Mouse (Mus musculus) neural tube, embryonic 12.5 days (tissue): ENCODE measurements around the gene Ifitm5. TPM values are rescaled to one million over a fixed set of nuclear protein-coding genes. Genes with fewer than 3 reads are reported as not detected.

ENCODE experiments used
- ATAC-seq: fragments of 200-750 bp; cut with Nextera tagmentation; 2 replicates; pipeline ENCODE4 v1.8.0; 2017; ENCODE audit warnings: low read depth, mild to moderate bottlenecking, moderate TSS enrichment, moderate library complexity; ENCODE audit not compliant: low FRiP score
- H3K27ac ChIP-seq: fragments of 300-500 bp; sonication (generic); 2 replicates; pipeline ENCODE4 v1.5.1; 2016
- H3K27me3 ChIP-seq: fragments of 300-500 bp; sonication (generic); replicated peaks from 2 replicates; pipeline ENCODE4 v1.6.1; 2016; ENCODE audit warnings: mild to moderate bottlenecking
- H3K36me3 ChIP-seq: fragments of 300-500 bp; sonication (generic); 2 replicates; pipeline ENCODE4 v1.6.1; 2016; ENCODE audit warnings: mild to moderate bottlenecking
- H3K4me1 ChIP-seq: fragments of 300-500 bp; sonication (generic); 2 replicates; pipeline ENCODE4 v1.6.1; 2016
- H3K4me2 ChIP-seq: fragments of 300-500 bp; sonication (generic); replicated peaks from 2 replicates; pipeline ENCODE4 v1.6.1; 2016; ENCODE audit warnings: mild to moderate bottlenecking
- H3K4me3 ChIP-seq: fragments of 300-500 bp; sonication (generic); 2 replicates; pipeline ENCODE4 v1.5.1; 2016
- H3K9ac ChIP-seq: fragments of 300-500 bp; sonication (generic); 2 replicates; pipeline ENCODE4 v1.6.1; 2016; ENCODE audit warnings: mild to moderate bottlenecking
- H3K9me3 ChIP-seq: fragments of 300-500 bp; sonication (generic); 2 replicates; pipeline ENCODE4 v1.6.1; 2016; ENCODE audit warnings: mild to moderate bottlenecking
- WGBS: fragments of 180-500 bp; shearing (Covaris S2); methylation state at CpG from one replicate; pipeline ENCODE4 v1.1.7; 2016; 5-methylcytosine and 5-hydroxymethylcytosine counted together
- polyA plus RNA-seq: library from polyadenylated mRNA; unstranded; fragments of >200 nt; fragmentation: Nextera tagmentation; extraction: Ambion mirVana; gene quantifications from 2 replicates; pipeline ENCODE4 v1.2.1, GENCODE M21; 2016

Ifitm5 gene
- polyA plus RNA-seq, 1 experiment from 2014 or later, result 1.6 TPM

- no peak overlapping the region for H3K9ac ChIP-seq
- no peak overlapping the region for H3K4me2 ChIP-seq
- no peak overlapping the region for H3K4me3 ChIP-seq
- H3K9me3 ChIP-seq, result no peaks in the 10 kb centered on the region
- H3K4me1 ChIP-seq, result peaks cover 4% of the 10 kb centered on the region; the same call in 1 of the 2 replicates
- H3K27me3 ChIP-seq, result no peaks in the 10 kb centered on the region
- no peak overlapping the region for H3K27ac ChIP-seq
- WGBS, result 86% methylated on average over 7 of the region's 7 CpGs
- no peak for ATAC-seq
- no peaks in the 10 kb centered on the region for H3K36me3 ChIP-seq
Observed at GRCm38 (mm10) chr7:140907697-140908096, 42.4 kb downstream of the Ifitm5 start.

GRCm38 (mm10) chr7:140907131-140907530, 43.0 kb downstream of the Ifitm5 start:
- H3K4me3 ChIP-seq, result no peak overlapping the region
- H3K9ac ChIP-seq, result no peak overlapping the region
- H3K27ac ChIP-seq, result no peak overlapping the region
- no peak for ATAC-seq
- no peak overlapping the region for H3K4me2 ChIP-seq
- WGBS, result 83% methylated on average over 13 of the region's 13 CpGs
- peaks cover 4% of the 10 kb centered on the region; the same call in 1 of the 2 replicates for H3K4me1 ChIP-seq
- no peaks in the 10 kb centered on the region for H3K27me3 ChIP-seq
- H3K9me3 ChIP-seq, result no peaks in the 10 kb centered on the region
- no peaks in the 10 kb centered on the region for H3K36me3 ChIP-seq

- H3K27ac ChIP-seq, result no peak overlapping the region
- ATAC-seq, result no peak
- H3K36me3 ChIP-seq, result no peaks in the 10 kb centered on the region
- no peak overlapping the region for H3K9ac ChIP-seq
- no peaks in the 10 kb centered on the region for H3K27me3 ChIP-seq
- H3K4me2 ChIP-seq, result no peak overlapping the region
- no peak overlapping the region for H3K4me3 ChIP-seq
- no peaks in the 10 kb centered on the region for H3K9me3 ChIP-seq
- 84% methylated on average over 2 of the region's 2 CpGs for WGBS
- peaks cover 4% of the 10 kb centered on the region; the same call in 1 of the 2 replicates for H3K4me1 ChIP-seq
Observed at GRCm38 (mm10) chr7:140905642-140906081, 44.4 kb downstream of the Ifitm5 start.

GRCm38 (mm10) chr7:140903212-140903611, 46.9 kb downstream of the Ifitm5 start:
- H3K9ac ChIP-seq, result no peak overlapping the region
- ATAC-seq, result peak; percentile 67; the same call in 1 of the 2 replicates
- no peak overlapping the region for H3K4me3 ChIP-seq
- peaks cover 14% of the 10 kb centered on the region for H3K36me3 ChIP-seq
- no peaks in the 10 kb centered on the region for H3K9me3 ChIP-seq
- H3K27ac ChIP-seq, result no peak overlapping the region
- no peak overlapping the region for H3K4me2 ChIP-seq
- WGBS, result 24% methylated on average over 13 of the region's 13 CpGs
- H3K27me3 ChIP-seq, result no peaks in the 10 kb centered on the region
- H3K4me1 ChIP-seq, result no peaks in the 10 kb centered on the region

- Histone ChIP-seq H3K9ac (no peak overlapping the region), H3K4me1 (no peaks in the 10 kb centered on the region), H3K4me3 (no peak overlapping the region), H3K36me3 (peaks cover 23% of the 10 kb centered on the region), H3K9me3 (no peaks in the 10 kb centered on the region), H3K27me3 (no peaks in the 10 kb centered on the region), H3K27ac (no peak overlapping the region), H3K4me2 (no peak overlapping the region)
- ATAC-seq, result no peak
- 80% methylated on average over 15 of the region's 15 CpGs for WGBS
Observed at GRCm38 (mm10) chr7:140902036-140902875, 47.8 kb downstream of the Ifitm5 start.

GRCm38 (mm10) chr7:140900220-140900619, 49.9 kb downstream of the Ifitm5 start, which contains the start of gene Cox8b:
Cox8b (minus strand) TSS chr7:140900446.
- Histone ChIP-seq H3K27ac (no peak within 1 kb of the TSS), H3K9me3 (no peaks in the 10 kb centered on the region), H3K4me2 (no peak within 1 kb of the TSS), H3K27me3 (no peaks in the 10 kb centered on the region), H3K4me3 (no peak within 1 kb of the TSS), H3K36me3 (peaks cover 40% of the 10 kb centered on the region), H3K4me1 (no peaks in the 10 kb centered on the region), H3K9ac (no peak within 1 kb of the TSS)
- 82% methylated on average over 10 of the region's 10 CpGs for WGBS
- no peak for ATAC-seq

GRCm38 (mm10) chr7:140899121-140899520, 51.0 kb downstream of the Ifitm5 start:
- WGBS, result 81% methylated on average over 3 of the region's 3 CpGs
- Histone ChIP-seq H3K9me3 (no peaks in the 10 kb centered on the region), H3K36me3 (peaks cover 49% of the 10 kb centered on the region), H3K4me2 (no peak overlapping the region), H3K27me3 (no peaks in the 10 kb centered on the region), H3K4me1 (no peaks in the 10 kb centered on the region), H3K4me3 (no peak overlapping the region), H3K27ac (no peak overlapping the region), H3K9ac (0 out of 2 replicates have a peak overlapping the region, but pooled peaks have one; percentile 13)
- no peak for ATAC-seq

Other genes with a start within 250 kb of the Ifitm5 start
- gene Cyp2e1, start 186.6 kb downstream of the Ifitm5 start, polyA plus RNA-seq, result not detected in 2 replicates
- 0.23 and 0.30 TPM in 2 replicates for gene Syce1, start 162.4 kb downstream of the Ifitm5 start, polyA plus RNA-seq
- gene Zfp941, start 128.1 kb downstream of the Ifitm5 start, polyA plus RNA-seq, result 13.2 and 15.3 TPM in 2 replicates
- not detected in 2 replicates for gene Urah, start 115.3 kb downstream of the Ifitm5 start, polyA plus RNA-seq
- gene Scgb1c1, start 104.7 kb downstream of the Ifitm5 start, polyA plus RNA-seq, result not detected in 2 replicates
- not detected in 2 replicates for gene Odf3, start 102.5 kb downstream of the Ifitm5 start, polyA plus RNA-seq
- gene Gm45785, start 94.0 kb downstream of the Ifitm5 start, polyA plus RNA-seq, result not detected in 2 replicates
- gene Ric8a, start 93.3 kb downstream of the Ifitm5 start, polyA plus RNA-seq, result 89.1 and 94.8 TPM in 2 replicates
- gene Bet1l, start 92.7 kb downstream of the Ifitm5 start, polyA plus RNA-seq, result 30.3 and 34.2 TPM in 2 replicates
- gene Psmd13, start 68.3 kb downstream of the Ifitm5 start, polyA plus RNA-seq, result 293 and 317 TPM in 2 replicates
- gene Sirt3, start 68.0 kb downstream of the Ifitm5 start, polyA plus RNA-seq, result 32.4 and 33.1 TPM in 2 replicates
- gene Cox8b, start 49.8 kb downstream of the Ifitm5 start, polyA plus RNA-seq, result 1.9 and 2.2 TPM in 2 replicates
- 0.08 TPM in 1 of 2 replicates, not detected in the other for gene Nlrp6, start 29.4 kb downstream of the Ifitm5 start, polyA plus RNA-seq
- gene Pgghg, start 8.9 kb downstream of the Ifitm5 start, polyA plus RNA-seq, result 11.2 and 12.2 TPM in 2 replicates
- 0.55 TPM in 1 of 2 replicates, not detected in the other for gene Gm45717, start 5.6 kb upstream of the Ifitm5 start, polyA plus RNA-seq
- gene Ifitm2, start 5.7 kb upstream of the Ifitm5 start, polyA plus RNA-seq, result 314 and 316 TPM in 2 replicates
- gene Ifitm1, start 16.9 kb upstream of the Ifitm5 start, polyA plus RNA-seq, result 10.1 and 13.6 TPM in 2 replicates
- 23.9 and 29.2 TPM in 2 replicates for gene Ifitm3, start 60.5 kb upstream of the Ifitm5 start, polyA plus RNA-seq
- 0.42 and 0.54 TPM in 2 replicates for gene Ifitm6, start 67.6 kb upstream of the Ifitm5 start, polyA plus RNA-seq
- not detected in 2 replicates for gene Gm17387, start 78.8 kb upstream of the Ifitm5 start, polyA plus RNA-seq
- gene B4galnt4, start 110.8 kb upstream of the Ifitm5 start, polyA plus RNA-seq, result 40.8 and 41.5 TPM in 2 replicates
- 1.6 and 3.1 TPM in 2 replicates for gene Pkp3, start 127.9 kb upstream of the Ifitm5 start, polyA plus RNA-seq
- 1.6 and 2.3 TPM in 2 replicates for gene Sigirr, start 150.3 kb upstream of the Ifitm5 start, polyA plus RNA-seq
- gene Ano9, start 167.5 kb upstream of the Ifitm5 start, polyA plus RNA-seq, result 0.22 TPM in 1 of 2 replicates, not detected in the other
- gene Ptdss2, start 172.1 kb upstream of the Ifitm5 start, polyA plus RNA-seq, result 74.7 and 79.8 TPM in 2 replicates
- 56.9 and 60.9 TPM in 2 replicates for gene Rnh1, start 222.6 kb upstream of the Ifitm5 start, polyA plus RNA-seq
- gene Hras, start 243.7 kb upstream of the Ifitm5 start, polyA plus RNA-seq, result 114 and 121 TPM in 2 replicates
- gene Lrrc56, start 243.9 kb upstream of the Ifitm5 start, polyA plus RNA-seq, result 11.2 TPM in 2 replicates